Mouse (Mus musculus): ENCODE data around the gene Mrap.

DNA sequence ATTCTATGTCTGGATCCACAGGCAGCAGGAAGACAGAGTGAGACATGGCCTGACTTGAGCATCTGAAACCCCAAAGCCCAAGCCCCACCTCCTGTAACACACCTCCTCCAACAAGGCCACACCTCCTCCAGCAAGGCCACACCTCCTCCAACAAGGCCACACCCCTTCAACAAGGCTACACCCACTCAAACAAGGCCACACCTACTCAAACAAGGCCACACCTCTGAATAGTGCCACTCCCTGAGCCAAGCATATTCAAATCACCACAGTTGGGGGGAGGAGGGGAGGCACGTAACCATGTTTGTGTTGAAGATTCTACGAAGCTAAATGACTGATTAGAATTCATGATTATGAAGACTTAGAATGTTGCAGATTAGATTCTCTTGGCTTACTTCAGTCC lies 36.5 kb upstream of the Mrap start:
- no peak for TF ChIP-seq MEF2A (IDR thresholded peaks at IDR 0.05; ENCODE audit: borderline replicate concordance, low read depth, low read length)
- TF ChIP-seq E2F4 (IDR thresholded peaks at IDR 0.05; ENCODE audit: insufficient replicate concordance, low read depth, low read length): no peak
- TF ChIP-seq EP300 (IDR thresholded peaks at IDR 0.05; ENCODE audit: low read length): no peak

Data from CH12.LX (cell line).